ENCODE assay signal across 9 mouse cellular contexts in genomic region chr11:59308164-59308542, GRCm38 (mm10). TPM values are rescaled to one million over a fixed set of nuclear protein-coding genes. Genes with fewer than 3 reads are reported as not detected.
DNase-seq lines count a peak whose midpoint lies in the region; ATAC-seq lines count a peak whose summit lies in the region.
"Had no signal": no experiment of that assay in that cellular context is flagged by ENCODE, and none has a peak within 500 bp of the region (broad histone marks: within the 10 kb centered on the region; RNA-seq: fewer than 3 reads in every experiment).

No protein-coding gene starts in this region.

- peaks cover 44% of the 10 kb centered on the region for H3K4me1 ChIP-seq in heart, embryonic 12.5 days (replicated peaks)
- peaks cover 79% of the 10 kb centered on the region for H3K4me1 ChIP-seq in midbrain, embryonic 10.5 days

- WGBS in heart, embryonic 12.5 days = 27% methylated on average over 12 of the region's 12 CpGs
- WGBS in midbrain, embryonic 10.5 days = 18% methylated on average over 12 of the region's 12 CpGs

- H3K4me3 ChIP-seq in heart, embryonic 12.5 days = no peak overlapping the region
- peak overlapping the region; percentile 68 for H3K4me3 ChIP-seq in midbrain, embryonic 10.5 days

- peak; percentile 44 for DNase-seq in adrenal gland, postnatal 14 days
- no peak for DNase-seq in adrenal gland, postnatal 36 days
- peak; percentile 77 for DNase-seq in Muller cell, postnatal 12 days (ENCODE audit: inconsistent ontology term)
- no peak for DNase-seq in midbrain, embryonic 10.5 days (ENCODE audit: low spot score)
- no peak for DNase-seq in right cerebral cortex, adult 2 months (ENCODE audit: low spot score in 2 of 2)
- DNase-seq in urinary bladder, postnatal 10 days (ENCODE audit: low spot score) = no peak
- no peak for DNase-seq in testis, postnatal 10 days (ENCODE audit: low spot score)

- no peak overlapping the region for H3K27ac ChIP-seq in heart, embryonic 12.5 days (ENCODE audit: poor library complexity, severe bottlenecking)
- H3K27ac ChIP-seq in midbrain, embryonic 10.5 days (replicated peaks) = peak overlapping the region; percentile 82

- 0 out of 2 replicates have a peak overlapping the region, but pooled peaks have one; percentile 1 for H3K9ac ChIP-seq in heart, embryonic 12.5 days

- peak overlapping the region; percentile 90 for H3K4me2 ChIP-seq in heart, embryonic 12.5 days

- no peak for ATAC-seq in heart, embryonic 12.5 days (ENCODE audit: insufficient number of reproducible peaks, low FRiP score)

- H3K27me3 ChIP-seq in heart, embryonic 12.5 days (replicated peaks) = peaks cover 93% of the 10 kb centered on the region
- H3K27me3 ChIP-seq in midbrain, embryonic 10.5 days (ENCODE audit: low read depth, poor library complexity, severe bottlenecking) = peaks cover 100% of the 10 kb centered on the region

- no peaks in the 10 kb centered on the region for H3K9me3 ChIP-seq in heart, embryonic 12.5 days (replicated peaks)
- H3K9me3 ChIP-seq in midbrain, embryonic 10.5 days (replicated peaks) = no peaks in the 10 kb centered on the region

- no peaks in the 10 kb centered on the region for H3K36me3 ChIP-seq in heart, embryonic 12.5 days
- H3K36me3 ChIP-seq in midbrain, embryonic 10.5 days = no peaks in the 10 kb centered on the region

RNA-seq across cellular contexts. Expression of gene Wnt9a, which starts 1.4 kb away (rescaled TPM):
- total RNA-seq in adrenal gland, postnatal 14 days (2021) = 0.98 and 1.1 TPM in 2 replicates
- total RNA-seq in adrenal gland, postnatal 36 days (2021) = 1 to 10 TPM; 1.3 to 1.5 TPM
- 4.5 and 5.0 TPM in 2 replicates for polyA plus RNA-seq in heart, embryonic 12.5 days (2016; fragmentation: Nextera tagmentation; extraction: Ambion mirVana)
- 7.8 and 9.7 TPM in 2 replicates for polyA plus RNA-seq in midbrain, embryonic 10.5 days (2016; fragmentation: Nextera tagmentation; extraction: Ambion mirVana)

RNA-seq across cellular contexts. Expression of gene Wnt3a, which starts 17.6 kb away (rescaled TPM):
- not detected in 2 replicates for total RNA-seq in adrenal gland, postnatal 14 days (2021)
- not detected for total RNA-seq in adrenal gland, postnatal 36 days (2021)
- polyA plus RNA-seq in heart, embryonic 12.5 days (2016; fragmentation: Nextera tagmentation; extraction: Ambion mirVana) = 0.08 TPM in 1 of 2 replicates, not detected in the other
- 5.3 and 8.7 TPM in 2 replicates for polyA plus RNA-seq in midbrain, embryonic 10.5 days (2016; fragmentation: Nextera tagmentation; extraction: Ambion mirVana)
- total RNA-seq: layer of hippocampus, postnatal 36 days had no signal

Comparison
In these comparisons a context has a peak if more than half of its experiments do, and no peak if none do; other contexts are left out.
1. DNase-seq: peak in adrenal gland, postnatal 14 days (single experiment) and Muller cell, postnatal 12 days (single experiment); none in adrenal gland, postnatal 36 days (0 of 2), midbrain, embryonic 10.5 days (single experiment), right cerebral cortex, adult 2 months (0 of 2), urinary bladder, postnatal 10 days (single experiment) and testis, postnatal 10 days (single experiment).